Mouse (Mus musculus): ENCODE data around the gene Nop2. TPM values are rescaled to one million over a fixed set of nuclear protein-coding genes. Genes with fewer than 3 reads are reported as not detected.

Nop2 gene
- polyA plus RNA-seq, 1 experiment from 2014 or later, result 58.3 TPM

DNA sequence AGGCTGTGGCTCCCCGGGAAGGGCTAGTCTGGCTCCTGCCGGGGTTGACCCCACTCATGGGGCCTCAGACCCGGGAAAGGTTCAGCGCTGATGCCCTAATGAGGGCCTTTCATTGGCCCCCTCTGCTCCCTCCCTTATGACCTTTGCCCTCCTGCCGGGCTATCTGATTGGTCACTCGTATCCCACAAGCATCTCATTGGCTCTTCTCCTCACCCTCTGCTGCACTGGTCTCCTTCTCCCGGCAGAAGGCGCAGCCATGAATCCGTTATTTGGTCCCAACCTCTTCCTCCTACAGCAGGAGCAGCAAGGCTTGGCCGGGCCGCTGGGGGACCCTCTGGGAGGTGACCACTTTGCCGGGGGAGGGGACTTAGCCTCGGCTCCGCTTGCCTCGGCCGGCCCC is 13.3 kb downstream of the Nop2 start, which contains the start of gene Iffo1:
Iffo1 (plus strand) TSS at position 241 of the 400 bp plus-strand sequence.
- Histone ChIP-seq H3K4me2 (replicated peaks) (peak within 1 kb of the TSS; percentile 68), H3K9ac (peak within 1 kb of the TSS; percentile 55), H3K4me1 (peaks cover 46% of the 10 kb centered on the region), H3K9me3 (replicated peaks) (no peaks in the 10 kb centered on the region), H3K4me3 (replicated peaks) (peak within 1 kb of the TSS; percentile 65), H3K36me3 (peaks cover 43% of the 10 kb centered on the region), H3K27me3 (no peaks in the 10 kb centered on the region), H3K27ac (replicated peaks) (peak within 1 kb of the TSS; percentile 87)
- ATAC-seq (ENCODE audit: insufficient number of reproducible peaks, low FRiP score, low TSS enrichment, low read depth), result peak; percentile 86
- 2% methylated on average over 16 of the region's 16 CpGs for WGBS

DNA sequence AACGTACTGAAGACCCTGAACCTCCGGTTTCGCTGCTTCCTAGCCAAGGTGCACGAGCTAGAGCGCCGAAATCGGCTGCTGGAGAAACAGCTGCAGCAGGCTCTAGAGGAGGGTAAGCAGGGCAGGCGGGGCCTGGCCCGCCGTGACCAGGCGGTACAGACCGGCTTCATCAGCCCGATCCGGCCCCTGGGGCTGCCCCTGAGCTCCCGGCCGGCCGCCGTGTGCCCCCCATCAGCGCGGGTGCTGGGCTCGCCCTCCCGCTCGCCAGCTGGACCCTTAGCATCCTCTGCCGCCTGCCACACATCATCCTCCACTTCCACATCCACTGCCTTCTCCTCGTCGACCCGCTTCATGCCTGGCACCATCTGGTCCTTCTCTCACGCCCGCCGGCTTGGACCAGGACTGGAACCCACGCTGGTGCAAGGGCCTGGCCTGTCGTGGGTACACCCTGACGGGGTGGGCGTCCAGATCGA is 13.8 kb downstream of the Nop2 start:
- WGBS, result 6% methylated on average over 35 of the region's 35 CpGs
- peak overlapping the region; percentile 65 for H3K4me3 ChIP-seq (replicated peaks)
- peaks cover 46% of the 10 kb centered on the region for H3K4me1 ChIP-seq
- peak; percentile 45; the same call in 1 of the 2 replicates for ATAC-seq (ENCODE audit: insufficient number of reproducible peaks, low FRiP score, low TSS enrichment, low read depth)
- peaks cover 37% of the 10 kb centered on the region for H3K36me3 ChIP-seq
- H3K27ac ChIP-seq (replicated peaks), result peak overlapping the region; percentile 87
- H3K9me3 ChIP-seq (replicated peaks), result no peaks in the 10 kb centered on the region
- no peaks in the 10 kb centered on the region for H3K27me3 ChIP-seq
- H3K9ac ChIP-seq, result peak overlapping the region; percentile 55
- peak overlapping the region; percentile 68 for H3K4me2 ChIP-seq (replicated peaks)

DNA sequence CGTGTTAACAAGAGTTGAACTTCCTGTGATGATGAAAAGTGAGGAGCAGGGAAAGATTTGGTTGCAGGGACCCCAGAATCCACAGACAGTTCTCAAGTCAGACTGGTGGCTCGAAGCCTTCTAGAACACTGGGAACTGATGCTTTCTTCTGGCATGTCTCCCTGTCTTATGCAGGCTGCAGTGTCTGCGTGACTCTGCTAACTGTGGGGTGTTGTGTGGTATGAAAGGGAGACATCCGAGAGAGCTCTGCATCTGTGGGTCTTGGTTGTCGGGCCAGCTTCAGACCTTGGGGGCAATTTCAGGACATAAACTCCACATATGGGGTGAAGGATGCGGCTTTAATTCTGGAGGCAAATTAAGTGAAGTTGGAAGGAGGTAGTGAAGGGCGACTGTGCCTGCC is 14.4 kb downstream of the Nop2 start:
- peaks cover 46% of the 10 kb centered on the region for H3K4me1 ChIP-seq
- no peaks in the 10 kb centered on the region for H3K9me3 ChIP-seq (replicated peaks)
- H3K27ac ChIP-seq (replicated peaks), result peak overlapping the region; percentile 87; the same call in 1 of the 2 replicates
- H3K4me2 ChIP-seq (replicated peaks), result peak overlapping the region; percentile 68
- H3K9ac ChIP-seq, result peak overlapping the region; percentile 55; the same call in 1 of the 2 replicates
- peaks cover 31% of the 10 kb centered on the region for H3K36me3 ChIP-seq
- no peak for ATAC-seq (ENCODE audit: insufficient number of reproducible peaks, low FRiP score, low TSS enrichment, low read depth)
- H3K4me3 ChIP-seq (replicated peaks), result peak overlapping the region; percentile 65
- WGBS, result 41% methylated on average over 7 of the region's 7 CpGs
- no peaks in the 10 kb centered on the region for H3K27me3 ChIP-seq

DNA sequence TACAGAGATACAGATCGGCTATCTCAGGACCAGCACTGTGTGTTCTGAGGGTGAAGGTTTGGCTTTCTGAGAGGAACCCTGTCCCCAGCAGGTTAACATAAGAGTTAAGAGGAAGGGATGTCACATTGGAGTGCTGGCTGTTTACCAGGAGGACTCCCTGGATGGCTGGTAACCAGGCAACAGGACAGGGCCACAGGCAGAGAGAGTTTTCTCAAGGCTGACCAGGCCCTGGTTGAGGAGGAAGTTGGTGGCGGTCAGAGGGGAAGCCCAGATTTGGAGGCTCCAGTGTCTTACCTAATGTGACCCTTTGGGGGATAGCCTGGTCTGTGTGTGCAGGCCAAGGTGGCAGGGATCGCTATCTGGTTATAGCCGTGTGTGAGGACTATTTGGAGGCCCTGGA is 15.1 kb downstream of the Nop2 start:
- Histone ChIP-seq H3K4me1 (peaks cover 46% of the 10 kb centered on the region), H3K4me3 (replicated peaks) (peak overlapping the region; percentile 65), H3K9ac (no peak overlapping the region), H3K4me2 (replicated peaks) (peak overlapping the region; percentile 68), H3K27ac (replicated peaks) (no peak overlapping the region; the same call in 1 of the 2 replicates), H3K27me3 (no peaks in the 10 kb centered on the region), H3K9me3 (replicated peaks) (no peaks in the 10 kb centered on the region), H3K36me3 (peaks cover 25% of the 10 kb centered on the region)
- 76% methylated on average over 4 of the region's 4 CpGs for WGBS
- no peak for ATAC-seq (ENCODE audit: insufficient number of reproducible peaks, low FRiP score, low TSS enrichment, low read depth)

DNA sequence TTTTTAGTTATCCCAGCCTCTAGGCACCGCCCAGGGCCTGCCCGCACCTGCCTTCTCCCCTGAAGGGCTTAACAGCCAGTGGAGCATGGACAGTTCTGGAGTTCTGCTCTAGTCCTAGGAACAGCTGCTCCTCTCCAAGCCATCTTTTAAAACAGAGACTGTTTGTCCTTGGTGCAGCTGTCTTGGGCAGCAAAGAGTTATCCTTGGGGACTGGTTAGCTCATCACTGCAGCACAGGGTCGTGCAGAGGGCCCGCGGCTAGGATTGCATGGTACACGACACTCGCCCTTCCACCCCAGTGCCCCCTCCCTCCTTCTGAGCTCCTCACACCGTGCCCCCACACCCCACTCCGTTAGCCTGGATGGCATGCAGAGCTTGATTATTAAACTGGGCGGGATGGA is 15.6 kb downstream of the Nop2 start:
- Histone ChIP-seq H3K4me3 (replicated peaks) (0 out of 2 replicates have a peak overlapping the region, but pooled peaks have one; percentile 11), H3K36me3 (peaks cover 24% of the 10 kb centered on the region; the same call in 1 of the 2 replicates), H3K9me3 (replicated peaks) (no peaks in the 10 kb centered on the region), H3K9ac (no peak overlapping the region), H3K27ac (replicated peaks) (peak overlapping the region; percentile 78), H3K4me1 (peaks cover 48% of the 10 kb centered on the region), H3K27me3 (no peaks in the 10 kb centered on the region), H3K4me2 (replicated peaks) (0 out of 2 replicates have a peak overlapping the region, but pooled peaks have one; percentile 68)
- 0 out of 2 replicates have a peak, but pooled peaks have one; percentile 27 for ATAC-seq (ENCODE audit: insufficient number of reproducible peaks, low FRiP score, low TSS enrichment, low read depth)
- 47% methylated on average over 10 of the region's 10 CpGs for WGBS

DNA sequence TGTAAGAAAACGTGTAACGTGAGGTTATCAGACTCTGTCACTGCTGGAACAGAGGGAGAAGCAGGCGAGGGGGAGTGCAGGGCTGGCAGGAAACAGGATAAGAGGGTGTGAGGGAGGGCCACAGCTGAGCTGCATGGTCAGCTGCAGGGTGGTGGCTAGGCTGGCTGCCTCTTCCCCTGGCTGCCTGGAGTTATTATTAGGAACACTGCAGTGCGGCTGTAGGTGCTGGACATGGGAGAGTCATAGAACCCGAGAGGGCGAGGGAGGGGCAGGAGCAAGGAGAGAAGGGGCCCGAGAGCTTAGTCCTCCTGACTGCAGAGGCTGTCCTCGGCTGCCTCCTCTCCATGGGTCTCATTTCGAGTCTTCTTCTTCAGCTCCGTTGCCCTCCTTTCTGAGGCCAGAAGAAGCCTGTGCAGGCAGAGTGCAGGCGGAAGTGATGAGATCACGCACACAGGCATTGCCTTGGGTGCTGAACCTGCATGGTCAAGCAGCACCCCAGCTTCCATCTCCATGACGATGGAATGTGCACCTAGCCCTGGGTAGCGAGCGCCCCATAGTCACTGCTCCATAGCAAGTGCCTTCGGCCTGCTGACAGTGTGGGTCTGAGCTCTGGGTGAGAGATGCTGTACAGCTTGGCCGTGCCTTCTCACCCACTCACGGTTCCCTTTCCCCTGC is 16.7 kb downstream of the Nop2 start:
- Histone ChIP-seq H3K36me3 (peaks cover 24% of the 10 kb centered on the region; the same call in 1 of the 2 replicates), H3K4me1 (peaks cover 50% of the 10 kb centered on the region), H3K4me2 (replicated peaks) (peak overlapping the region; percentile 21), H3K27me3 (no peaks in the 10 kb centered on the region), H3K27ac (replicated peaks) (peak overlapping the region; percentile 78), H3K9ac (peak overlapping the region; percentile 23; the same call in 1 of the 2 replicates), H3K4me3 (replicated peaks) (no peak overlapping the region), H3K9me3 (replicated peaks) (no peaks in the 10 kb centered on the region)
- ATAC-seq (ENCODE audit: insufficient number of reproducible peaks, low FRiP score, low TSS enrichment, low read depth), result no peak
- 61% methylated on average over 18 of the region's 18 CpGs for WGBS

DNA sequence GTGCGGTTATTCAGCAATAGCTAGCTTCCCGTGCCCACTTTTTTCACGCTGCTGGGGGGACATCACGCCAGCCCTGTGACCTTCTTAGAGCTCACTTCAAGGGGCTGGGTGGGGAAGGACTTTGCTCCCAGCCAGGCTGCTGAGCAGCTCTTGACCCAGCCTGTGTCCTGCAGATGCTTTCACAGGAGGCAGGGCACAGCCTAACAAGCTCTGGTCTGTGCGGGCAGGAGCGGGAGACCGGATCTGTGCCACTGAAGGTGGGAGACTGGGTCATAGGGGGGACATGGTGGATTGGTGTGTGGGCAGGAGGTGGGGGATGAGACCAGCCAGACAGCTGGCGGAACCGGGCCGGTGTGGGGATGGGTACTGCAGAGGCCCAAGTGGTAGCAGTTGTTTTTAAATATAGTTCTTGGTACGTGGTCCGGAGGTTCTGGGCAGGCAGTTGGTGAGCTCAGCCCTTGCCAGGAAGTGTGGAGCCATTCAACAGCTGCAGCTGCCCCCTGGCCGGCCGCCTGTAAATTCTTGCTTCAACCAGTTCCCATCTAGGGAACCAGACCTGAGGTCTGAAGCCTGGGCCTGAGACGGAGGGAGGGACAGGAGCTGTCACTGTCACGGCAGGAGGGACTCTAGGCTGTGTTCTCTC is 17.3 kb downstream of the Nop2 start:
- Histone ChIP-seq H3K4me1 (peaks cover 50% of the 10 kb centered on the region), H3K9ac (no peak overlapping the region), H3K4me2 (replicated peaks) (peak overlapping the region; percentile 21), H3K4me3 (replicated peaks) (no peak overlapping the region), H3K27me3 (no peaks in the 10 kb centered on the region), H3K9me3 (replicated peaks) (no peaks in the 10 kb centered on the region), H3K27ac (replicated peaks) (peak overlapping the region; percentile 78), H3K36me3 (peaks cover 26% of the 10 kb centered on the region; the same call in 1 of the 2 replicates)
- ATAC-seq (ENCODE audit: insufficient number of reproducible peaks, low FRiP score, low TSS enrichment, low read depth), result 0 out of 2 replicates have a peak, but pooled peaks have one; percentile 5
- WGBS, result 70% methylated on average over 16 of the region's 16 CpGs

DNA sequence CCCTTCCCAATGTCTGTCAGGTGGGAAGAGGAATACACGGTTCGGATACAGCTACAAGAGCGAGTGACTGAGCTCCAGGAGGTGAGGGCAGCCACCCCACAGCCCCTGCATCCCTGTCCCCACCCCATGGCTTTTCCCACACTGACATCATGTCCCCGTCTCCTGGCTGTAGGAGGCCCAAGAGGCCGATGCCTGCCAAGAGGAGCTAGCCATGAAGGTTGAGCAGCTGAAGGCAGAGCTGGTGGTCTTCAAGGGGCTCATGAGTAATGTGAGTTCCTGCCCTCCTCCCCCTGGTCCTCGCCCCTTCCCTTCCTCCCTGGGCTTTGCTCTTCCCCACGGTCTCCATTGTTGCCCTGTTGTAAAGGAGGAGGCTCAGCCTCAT is 17.9 kb downstream of the Nop2 start:
- Histone ChIP-seq H3K9ac (no peak overlapping the region), H3K4me2 (replicated peaks) (no peak overlapping the region), H3K27ac (replicated peaks) (peak overlapping the region; percentile 78), H3K27me3 (no peaks in the 10 kb centered on the region), H3K9me3 (replicated peaks) (no peaks in the 10 kb centered on the region), H3K4me3 (replicated peaks) (no peak overlapping the region), H3K36me3 (peaks cover 22% of the 10 kb centered on the region; the same call in 1 of the 2 replicates), H3K4me1 (peaks cover 50% of the 10 kb centered on the region)
- ATAC-seq (ENCODE audit: insufficient number of reproducible peaks, low FRiP score, low TSS enrichment, low read depth), result no peak
- 79% methylated on average over 7 of the region's 7 CpGs for WGBS

DNA sequence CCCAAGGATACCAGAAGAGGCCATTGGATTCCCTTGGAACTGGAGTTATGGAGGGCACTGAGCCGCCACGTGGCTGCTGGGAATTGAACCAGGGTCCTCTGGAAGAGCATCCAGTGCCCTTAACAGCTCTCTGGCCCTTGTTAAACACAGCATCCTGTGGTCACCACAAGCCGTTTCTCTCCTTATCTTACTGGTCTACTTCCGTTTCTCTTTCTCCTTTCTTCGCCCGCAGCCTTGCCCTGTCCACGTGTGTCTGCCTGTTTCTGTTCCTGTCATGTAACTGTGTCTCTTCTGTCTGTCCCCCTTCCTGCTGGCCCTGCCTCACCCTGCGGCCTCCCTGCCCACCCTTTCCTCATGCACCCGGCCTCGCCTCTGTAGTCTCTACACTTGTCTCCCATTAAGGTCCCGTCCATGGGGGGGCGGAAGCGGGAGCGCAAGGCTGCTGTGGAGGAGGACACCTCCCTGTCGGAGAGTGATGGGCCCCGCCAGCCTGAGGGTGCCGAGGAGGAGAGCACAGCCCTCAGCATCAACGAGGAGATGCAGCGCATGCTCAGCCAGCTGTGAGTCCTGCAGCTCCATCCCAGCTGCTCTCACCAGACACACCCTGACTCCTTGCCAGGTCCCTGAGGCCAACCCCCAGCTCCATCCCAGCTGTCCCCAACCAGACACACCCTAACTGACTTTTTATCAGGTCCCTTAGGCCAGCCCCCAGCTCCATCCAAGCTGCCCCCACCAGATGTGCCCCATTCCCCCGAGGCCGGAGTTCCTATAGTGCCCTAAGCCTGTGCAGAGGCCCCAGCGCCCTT is 20.7 kb downstream of the Nop2 start:
- Histone ChIP-seq H3K4me2 (replicated peaks) (no peak overlapping the region), H3K27ac (replicated peaks) (no peak overlapping the region), H3K36me3 (peaks cover 25% of the 10 kb centered on the region), H3K4me1 (peaks cover 28% of the 10 kb centered on the region), H3K4me3 (replicated peaks) (no peak overlapping the region), H3K9ac (no peak overlapping the region), H3K9me3 (replicated peaks) (no peaks in the 10 kb centered on the region), H3K27me3 (no peaks in the 10 kb centered on the region)
- WGBS, result 74% methylated on average over 22 of the region's 22 CpGs
- ATAC-seq (ENCODE audit: insufficient number of reproducible peaks, low FRiP score, low TSS enrichment, low read depth), result 0 out of 2 replicates have a peak, but pooled peaks have one; percentile 16

DNA sequence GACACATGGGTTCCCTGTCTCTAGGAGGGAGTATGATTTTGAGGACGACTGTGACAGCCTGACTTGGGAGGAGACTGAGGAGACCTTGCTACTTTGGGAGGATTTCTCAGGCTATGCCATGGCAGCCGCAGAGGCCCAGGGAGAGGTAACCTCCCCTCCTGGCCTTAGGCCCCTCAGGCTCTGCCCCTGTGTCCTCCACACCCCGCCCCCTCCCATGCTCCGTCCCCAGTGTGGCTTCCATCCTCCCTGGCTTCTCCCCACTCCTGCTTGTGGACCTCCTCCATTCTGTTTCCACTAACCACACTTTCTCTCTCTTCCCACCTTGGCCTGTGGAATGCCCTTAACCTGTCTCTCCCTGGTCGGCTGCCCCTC is 21.3 kb downstream of the Nop2 start:
- WGBS, result 69% methylated on average over 5 of the region's 5 CpGs
- H3K4me2 ChIP-seq (replicated peaks), result no peak overlapping the region
- H3K36me3 ChIP-seq, result peaks cover 30% of the 10 kb centered on the region
- no peak overlapping the region for H3K9ac ChIP-seq
- H3K27ac ChIP-seq (replicated peaks), result 0 out of 2 replicates have a peak overlapping the region, but pooled peaks have one; percentile 11
- no peaks in the 10 kb centered on the region for H3K9me3 ChIP-seq (replicated peaks)
- no peaks in the 10 kb centered on the region for H3K27me3 ChIP-seq
- peaks cover 24% of the 10 kb centered on the region for H3K4me1 ChIP-seq
- H3K4me3 ChIP-seq (replicated peaks), result no peak overlapping the region
- ATAC-seq (ENCODE audit: insufficient number of reproducible peaks, low FRiP score, low TSS enrichment, low read depth), result no peak

DNA sequence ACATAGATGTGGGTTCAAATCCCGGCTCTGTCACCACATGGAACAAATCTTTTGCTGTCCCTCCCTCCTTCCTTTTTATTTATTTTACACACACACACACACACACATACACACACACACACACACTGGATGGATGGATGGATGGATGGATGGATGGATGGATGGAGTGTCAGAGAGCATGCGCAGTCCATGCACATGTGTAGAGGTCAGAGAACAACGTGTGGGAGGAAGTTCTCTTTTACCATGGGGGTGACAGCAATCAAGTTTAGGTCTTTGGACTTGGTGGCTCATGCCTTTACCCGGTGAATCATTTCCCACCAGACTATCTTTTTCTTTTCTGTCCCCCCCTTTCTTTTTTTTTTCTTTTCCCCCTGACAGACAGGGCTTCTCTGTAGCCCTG is 22.0 kb downstream of the Nop2 start:
- peaks cover 17% of the 10 kb centered on the region for H3K4me1 ChIP-seq
- no peak overlapping the region for H3K4me3 ChIP-seq (replicated peaks)
- H3K36me3 ChIP-seq, result peaks cover 33% of the 10 kb centered on the region
- no peaks in the 10 kb centered on the region for H3K9me3 ChIP-seq (replicated peaks)
- WGBS, result 84% methylated on average over 4 of the region's 4 CpGs
- no peak overlapping the region for H3K9ac ChIP-seq
- ATAC-seq (ENCODE audit: insufficient number of reproducible peaks, low FRiP score, low TSS enrichment, low read depth), result no peak
- no peak overlapping the region for H3K27ac ChIP-seq (replicated peaks)
- no peaks in the 10 kb centered on the region for H3K27me3 ChIP-seq
- no peak overlapping the region for H3K4me2 ChIP-seq (replicated peaks)
